Mouse (Mus musculus): ENCODE measurements at regions not wholly inside any gene's neighbourhood (a gene's known extent, or its start where the extent isn't known, plus 50 kb on each side); places are given as distances from the start of the nearest gene placed in this dataset.

- DNase-seq (ENCODE audit: low spot score in 2 of 2), result no peak
Measured at GRCm38 (mm10) chr9:41697611-41698467, 426.3 kb downstream of the Sorl1 start.

- DNase-seq (ENCODE audit: low spot score in 2 of 2), result no peak
Measured at GRCm38 (mm10) chr9:41697160-41697559, 426.9 kb downstream of the Sorl1 start.

- DNase-seq (ENCODE audit: low spot score in 2 of 2), result no peak
Measured at GRCm38 (mm10) chr9:41682911-41683310, 441.2 kb downstream of the Sorl1 start.

GRCm38 (mm10) chr9:41675656-41676055 lies 448.4 kb downstream of the Sorl1 start:
- no peak for DNase-seq (ENCODE audit: low spot score in 2 of 2)

- DNase-seq (ENCODE audit: low spot score in 2 of 2), result no peak
Measured at GRCm38 (mm10) chr9:41672958-41673357, 451.1 kb downstream of the Sorl1 start.

- no peak for DNase-seq (ENCODE audit: low spot score in 2 of 2)
Measured at GRCm38 (mm10) chr9:41668741-41669140, 455.4 kb downstream of the Sorl1 start.

- no peak for DNase-seq (ENCODE audit: low spot score in 2 of 2)
Measured at GRCm38 (mm10) chr9:41665000-41665685, 459.0 kb downstream of the Sorl1 start.

GRCm38 (mm10) chr9:41660576-41660975 lies 463.5 kb downstream of the Sorl1 start:
- DNase-seq (ENCODE audit: low spot score in 2 of 2), result no peak

GRCm38 (mm10) chr9:41660011-41660410 lies 464.1 kb downstream of the Sorl1 start:
- no peak for DNase-seq (ENCODE audit: low spot score in 2 of 2)

- DNase-seq (ENCODE audit: low spot score in 2 of 2), result no peak
Measured at GRCm38 (mm10) chr9:41631564-41632205, 470.2 kb upstream of the Ubash3b start.

GRCm38 (mm10) chr9:41621341-41621740 lies 459.8 kb upstream of the Ubash3b start:
- DNase-seq (ENCODE audit: low spot score in 2 of 2), result no peak

- no peak for DNase-seq (ENCODE audit: low spot score in 2 of 2)
Measured at GRCm38 (mm10) chr9:41614002-41614401, 452.5 kb upstream of the Ubash3b start.

GRCm38 (mm10) chr9:41612802-41613550 lies 451.5 kb upstream of the Ubash3b start:
- DNase-seq (ENCODE audit: low spot score in 2 of 2), result no peak

- no peak for DNase-seq (ENCODE audit: low spot score in 2 of 2)
Measured at GRCm38 (mm10) chr9:41612452-41612795, 450.9 kb upstream of the Ubash3b start.

GRCm38 (mm10) chr9:41611534-41612451 lies 450.3 kb upstream of the Ubash3b start:
- DNase-seq (ENCODE audit: low spot score in 2 of 2), result peak in 1 of 2 experiments; percentile 23

- DNase-seq (ENCODE audit: low spot score in 2 of 2), result no peak
Measured at GRCm38 (mm10) chr9:41610347-41610746, 448.9 kb upstream of the Ubash3b start.

- no peak for DNase-seq (ENCODE audit: low spot score in 2 of 2)
Measured at GRCm38 (mm10) chr9:41606136-41606535, 444.6 kb upstream of the Ubash3b start.

- DNase-seq (ENCODE audit: low spot score in 2 of 2), result no peak
Measured at GRCm38 (mm10) chr9:41604916-41605315, 443.4 kb upstream of the Ubash3b start.

- no peak for DNase-seq (ENCODE audit: low spot score in 2 of 2)
Measured at GRCm38 (mm10) chr9:41600778-41601177, 439.3 kb upstream of the Ubash3b start.

GRCm38 (mm10) chr9:41599874-41600273 lies 438.4 kb upstream of the Ubash3b start:
- DNase-seq (ENCODE audit: low spot score in 2 of 2), result no peak
